Mouse (Mus musculus) testis, adult 2 months (tissue): ENCODE measurements around the gene Ankrd36. TPM values are rescaled to one million over a fixed set of nuclear protein-coding genes. Genes with fewer than 3 reads are reported as not detected.

Experiments
- H3K27ac ChIP-seq: fragments of 200-500 bp; 2 replicates; pipeline ENCODE4 v1.5.1; 2012; ENCODE audit warnings: low read depth, low read length; ENCODE audit not compliant: control insufficient read depth, insufficient read depth
- H3K27me3 ChIP-seq: fragments of 200-500 bp; 2 replicates; pipeline ENCODE4 v1.6.1; 2012; ENCODE audit warnings: mild to moderate bottlenecking, low read length, moderate library complexity; ENCODE audit not compliant: control insufficient read depth, insufficient read depth
- H3K36me3 ChIP-seq: fragments of 200-500 bp; 2 replicates; pipeline ENCODE4 v1.6.1; 2012; ENCODE audit warnings: mild to moderate bottlenecking, low read length; ENCODE audit not compliant: control insufficient read depth, insufficient read depth
- H3K4me1 ChIP-seq: fragments of 200-500 bp; 2 replicates; pipeline ENCODE4 v1.6.1; 2012; ENCODE audit warnings: low read length; ENCODE audit not compliant: control insufficient read depth, insufficient read depth
- H3K4me3 ChIP-seq: fragments of 200-500 bp; 2 replicates; pipeline ENCODE4 v1.5.1; 2012; ENCODE audit warnings: low read depth, mild to moderate bottlenecking, low read length, moderate library complexity, mixed read lengths; ENCODE audit not compliant: control insufficient read depth
- CTCF ChIP-seq: fragments of 200-500 bp; IDR thresholded peaks from 2 replicates; pipeline ENCODE4 v1.5.1; 2012; ENCODE audit warnings: low read depth, mild to moderate bottlenecking, inconsistent platforms, low read length, moderate library complexity; ENCODE audit not compliant: control insufficient read depth, insufficient read depth, insufficient replicate concordance
- POLR2A ChIP-seq: fragments of 200-500 bp; IDR thresholded peaks from 2 replicates; pipeline ENCODE4 v1.6.1; 2012; ENCODE audit warnings: low read depth, mild to moderate bottlenecking, inconsistent platforms, low read length, moderate library complexity; ENCODE audit not compliant: control insufficient read depth
- polyA plus RNA-seq: library from polyadenylated mRNA; depleted of rRNA; stranded (reverse); fragments of >200 nt; gene quantifications from 2 replicates; pipeline ENCODE4 v1.2.3, GENCODE M21; 2012

Ankrd36 gene
- polyA plus RNA-seq, 1 experiment, result 260 TPM

- Histone ChIP-seq H3K27ac (no peak overlapping the region), H3K36me3 (no peaks in the 10 kb centered on the region), H3K4me1 (peaks cover 2% of the 10 kb centered on the region; the same call in 1 of the 2 replicates), H3K27me3 (no peaks in the 10 kb centered on the region), H3K4me3 (no peak overlapping the region)
- no peak for TF ChIP-seq CTCF
- no peak for TF ChIP-seq POLR2A
Measured at GRCm38 (mm10) chr11:5650321-5650720, 80.8 kb downstream of the Ankrd36 start.

GRCm38 (mm10) chr11:5682541-5682940, 113.1 kb downstream of the Ankrd36 start:
- no peak overlapping the region for H3K4me3 ChIP-seq
- no peaks in the 10 kb centered on the region for H3K36me3 ChIP-seq
- TF ChIP-seq POLR2A (no peak), CTCF (no peak)
- H3K4me1 ChIP-seq, result 0 out of 2 replicates have a peak, but pooled peaks cover 2% of the 10 kb centered on the region
- H3K27ac ChIP-seq, result no peak overlapping the region
- no peaks in the 10 kb centered on the region for H3K27me3 ChIP-seq

GRCm38 (mm10) chr11:5684283-5684682, 114.8 kb downstream of the Ankrd36 start:
- no peak overlapping the region for H3K27ac ChIP-seq
- TF ChIP-seq CTCF (no peak), POLR2A (no peak)
- H3K4me1 ChIP-seq, result 0 out of 2 replicates have a peak, but pooled peaks cover 4% of the 10 kb centered on the region
- H3K27me3 ChIP-seq, result no peaks in the 10 kb centered on the region
- H3K36me3 ChIP-seq, result no peaks in the 10 kb centered on the region; the same call in 1 of the 2 replicates
- H3K4me3 ChIP-seq, result no peak overlapping the region

GRCm38 (mm10) chr11:5691775-5692174, 122.3 kb downstream of the Ankrd36 start:
- H3K36me3 ChIP-seq, result no peaks in the 10 kb centered on the region; the same call in 1 of the 2 replicates
- TF ChIP-seq CTCF (no peak), POLR2A (no peak)
- H3K4me1 ChIP-seq, result 0 out of 2 replicates have a peak, but pooled peaks cover 4% of the 10 kb centered on the region
- H3K4me3 ChIP-seq, result no peak overlapping the region
- H3K27ac ChIP-seq, result no peak overlapping the region
- H3K27me3 ChIP-seq, result no peaks in the 10 kb centered on the region

- Histone ChIP-seq H3K27me3 (no peaks in the 10 kb centered on the region), H3K27ac (no peak overlapping the region), H3K4me1 (no peaks in the 10 kb centered on the region; the same call in 1 of the 2 replicates), H3K4me3 (no peak overlapping the region), H3K36me3 (no peaks in the 10 kb centered on the region)
- no peak for TF ChIP-seq POLR2A
- TF ChIP-seq CTCF, result no peak
Measured at GRCm38 (mm10) chr11:5700808-5701207, 131.3 kb downstream of the Ankrd36 start.

GRCm38 (mm10) chr11:5701300-5701699, 131.8 kb downstream of the Ankrd36 start:
- H3K36me3 ChIP-seq, result no peaks in the 10 kb centered on the region
- H3K27ac ChIP-seq, result no peak overlapping the region
- no peak overlapping the region for H3K4me3 ChIP-seq
- H3K4me1 ChIP-seq, result peaks cover 2% of the 10 kb centered on the region; the same call in 1 of the 2 replicates
- no peaks in the 10 kb centered on the region for H3K27me3 ChIP-seq
- no peak for TF ChIP-seq POLR2A
- TF ChIP-seq CTCF, result no peak

GRCm38 (mm10) chr11:5701821-5702220, 132.3 kb downstream of the Ankrd36 start:
- no peaks in the 10 kb centered on the region for H3K27me3 ChIP-seq
- no peak overlapping the region for H3K27ac ChIP-seq
- TF ChIP-seq POLR2A (no peak), CTCF (no peak)
- no peak overlapping the region for H3K4me3 ChIP-seq
- H3K36me3 ChIP-seq, result no peaks in the 10 kb centered on the region
- peaks cover 4% of the 10 kb centered on the region for H3K4me1 ChIP-seq

GRCm38 (mm10) chr11:5702271-5702956, 132.9 kb downstream of the Ankrd36 start:
- no peak for TF ChIP-seq POLR2A
- TF ChIP-seq CTCF, result no peak
- peaks cover 7% of the 10 kb centered on the region for H3K4me1 ChIP-seq
- no peak overlapping the region for H3K27ac ChIP-seq
- no peaks in the 10 kb centered on the region for H3K27me3 ChIP-seq
- no peaks in the 10 kb centered on the region for H3K36me3 ChIP-seq
- H3K4me3 ChIP-seq, result no peak overlapping the region
